Mouse (Mus musculus): ENCODE measurements around the gene Dnah7a. TPM values are rescaled to one million over a fixed set of nuclear protein-coding genes. Genes with fewer than 3 reads are reported as not detected.
"Not testable (repeated sequence)": the region's sequence is repeated elsewhere in the genome, so short reads cannot be mapped to it uniquely, and the experiment has no call there.

Dnah7a gene
- polyA plus RNA-seq, 1 experiment from 2014 or later: 2.1 TPM

- not testable (repeated sequence) for H3K4me2 ChIP-seq; H3K9ac ChIP-seq (replicated peaks); H3K36me3 ChIP-seq; H3K27me3 ChIP-seq; H3K4me3 ChIP-seq (replicated peaks); H3K9me3 ChIP-seq; ATAC-seq (ENCODE audit: insufficient number of reproducible peaks, insufficient read depth, low FRiP score, low TSS enrichment, low read depth); H3K27ac ChIP-seq; H3K4me1 ChIP-seq (replicated peaks)
- WGBS: 94% methylated on average over 2 of the region's 2 CpGs
These were observed 330.6 kb downstream of the Dnah7a start for GRCm38 (mm10) chr1:53375965-53376364.

- Histone ChIP-seq H3K4me3 (replicated peaks) (no peak overlapping the region), H3K4me1 (replicated peaks) (no peaks in the 10 kb centered on the region), H3K27me3 (no peaks in the 10 kb centered on the region), H3K36me3 (no peaks in the 10 kb centered on the region), H3K9ac (replicated peaks) (no peak overlapping the region), H3K9me3 (no peaks in the 10 kb centered on the region), H3K27ac (no peak overlapping the region), H3K4me2 (no peak overlapping the region)
- no peak for ATAC-seq (ENCODE audit: insufficient number of reproducible peaks, insufficient read depth, low FRiP score, low TSS enrichment, low read depth)
These were observed 347.6 kb downstream of the Dnah7a start for GRCm38 (mm10) chr1:53358988-53359387.

- Histone ChIP-seq H3K27ac (peak within 1 kb of the TSS; percentile 90), H3K4me1 (replicated peaks) (peaks cover 7% of the 10 kb centered on the region), H3K27me3 (no peaks in the 10 kb centered on the region), H3K4me2 (peak within 1 kb of the TSS; percentile 57), H3K9me3 (no peaks in the 10 kb centered on the region), H3K4me3 (replicated peaks) (peak within 1 kb of the TSS; percentile 86), H3K36me3 (peaks cover 26% of the 10 kb centered on the region), H3K9ac (replicated peaks) (peak within 1 kb of the TSS; percentile 91)
- ATAC-seq (ENCODE audit: insufficient number of reproducible peaks, insufficient read depth, low FRiP score, low TSS enrichment, low read depth): peak; percentile 98
- WGBS: under 1% methylated on average over 44 of the region's 44 CpGs
These were observed 354.0 kb downstream of the Dnah7a start, which contains the start of the genes Asdurf, Gm28551 and Asnsd1 for GRCm38 (mm10) chr1:53352327-53353261. TSS of gene Asdurf (minus strand) at chr1:53352619. TSS of gene Gm28551 (minus strand) at chr1:53352667. TSS of gene Asnsd1 (minus strand) at chr1:53352752.

Small RNA genes lying within 50 kb of the gene (microRNA-seq; reads per million reads assigned to microRNA genes)
- not detected for gene Gm25240

Other genes with a start within 250 kb of the Dnah7a start
- 11.3 and 12.8 TPM in 2 replicates for gene Stk17b, start 78.4 kb upstream of the Dnah7a start, polyA plus RNA-seq (2016; fragmentation: Nextera tagmentation; extraction: Ambion mirVana)